Mouse (Mus musculus) kidney, adult 8-10 months (tissue): Measurements from ENCODE around the gene Kcnn1.

ENCODE experiments used
- DNase-seq, 2 experiments: peaks; one replicate each; pipeline ENCODE4 v3.0.0; 2022

Kcnn1 gene

GRCm38 (mm10) chr8:70808239-70808638, 54.8 kb downstream of the Kcnn1 start, which contains the start of gene Il12rb1:
TSS of gene Il12rb1 (plus strand) at chr8:70808449.
- DNase-seq: no peak

DNA sequence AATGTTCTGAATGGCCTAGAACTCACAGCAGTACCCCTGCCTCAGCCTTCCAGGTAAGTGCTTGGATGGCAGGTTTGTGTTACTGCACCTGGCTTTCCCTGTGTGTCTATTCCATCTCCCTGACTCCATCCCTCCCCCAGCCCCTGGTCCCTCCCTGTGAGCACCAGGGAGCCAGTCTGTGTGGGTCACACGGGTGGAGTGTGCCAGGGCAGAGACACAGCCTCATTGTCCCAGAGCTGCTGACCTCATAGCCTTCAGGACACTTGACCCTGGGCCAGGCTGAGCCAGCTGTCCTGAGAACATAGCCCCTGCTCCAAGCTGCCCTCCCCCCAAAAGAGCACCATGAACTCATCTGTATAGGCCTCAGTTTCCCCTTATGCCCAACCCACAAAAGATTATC, 55.8 kb downstream of the Kcnn1 start:
- DNase-seq: no peak

- DNase-seq: no peak
Observed at GRCm38 (mm10) chr8:70806541-70806940, 56.5 kb downstream of the Kcnn1 start.

- peak; percentile 83 to 84 for DNase-seq
Observed at GRCm38 (mm10) chr8:70804481-70805206, 58.4 kb downstream of the Kcnn1 start, which contains the start of gene Mast3. TSS of gene Mast3 (minus strand) at chr8:70805054.

- DNase-seq: no peak
Observed at GRCm38 (mm10) chr8:70803761-70804480, 59.1 kb downstream of the Kcnn1 start.

GRCm38 (mm10) chr8:70802786-70803510, 60.1 kb downstream of the Kcnn1 start:
- no peak for DNase-seq

GRCm38 (mm10) chr8:70801830-70802229, 61.2 kb downstream of the Kcnn1 start:
- no peak for DNase-seq

- no peak for DNase-seq
Observed at GRCm38 (mm10) chr8:70801156-70801555, 61.9 kb downstream of the Kcnn1 start.

DNA sequence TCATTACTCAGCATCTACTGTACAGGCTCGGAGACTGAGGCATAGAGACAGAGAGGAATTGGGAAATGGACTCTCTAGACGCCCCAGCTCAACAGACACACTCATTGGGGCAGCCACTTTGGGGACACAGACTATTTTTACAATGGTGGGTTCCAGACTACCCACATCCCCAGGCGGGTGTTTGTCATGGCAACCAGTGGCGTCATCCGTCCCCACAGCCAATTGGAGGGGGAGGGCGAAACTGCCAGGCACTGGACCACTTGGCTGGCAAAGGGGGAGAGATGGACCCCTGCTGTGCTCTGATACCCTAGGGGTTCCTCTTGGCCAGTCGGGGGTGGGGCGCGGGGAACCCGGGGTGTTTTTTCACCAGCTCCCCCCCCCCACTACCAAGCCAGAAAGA, 62.4 kb downstream of the Kcnn1 start:
- no peak for DNase-seq

DNA sequence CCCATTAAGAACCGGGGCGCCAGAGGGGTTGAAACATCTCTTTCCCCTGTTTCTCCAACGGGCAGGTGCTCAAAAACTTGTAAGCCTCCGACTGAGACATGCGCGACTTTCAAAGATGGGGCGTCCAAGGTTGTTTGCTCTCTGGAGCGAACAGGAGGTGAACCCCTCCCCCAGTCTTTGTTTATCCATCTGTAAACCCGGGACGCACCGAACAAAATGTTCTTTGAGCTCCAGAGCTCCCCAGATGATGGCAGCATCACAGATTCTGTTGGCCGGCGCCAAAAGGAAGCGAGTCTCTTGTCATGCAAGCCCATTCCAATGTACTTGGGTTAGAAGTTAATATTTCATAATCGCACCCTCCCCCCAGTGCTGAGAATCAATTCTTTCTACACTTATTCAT, 64.8 kb downstream of the Kcnn1 start:
- DNase-seq: peak in 1 of 2 experiments; percentile 84

DNA sequence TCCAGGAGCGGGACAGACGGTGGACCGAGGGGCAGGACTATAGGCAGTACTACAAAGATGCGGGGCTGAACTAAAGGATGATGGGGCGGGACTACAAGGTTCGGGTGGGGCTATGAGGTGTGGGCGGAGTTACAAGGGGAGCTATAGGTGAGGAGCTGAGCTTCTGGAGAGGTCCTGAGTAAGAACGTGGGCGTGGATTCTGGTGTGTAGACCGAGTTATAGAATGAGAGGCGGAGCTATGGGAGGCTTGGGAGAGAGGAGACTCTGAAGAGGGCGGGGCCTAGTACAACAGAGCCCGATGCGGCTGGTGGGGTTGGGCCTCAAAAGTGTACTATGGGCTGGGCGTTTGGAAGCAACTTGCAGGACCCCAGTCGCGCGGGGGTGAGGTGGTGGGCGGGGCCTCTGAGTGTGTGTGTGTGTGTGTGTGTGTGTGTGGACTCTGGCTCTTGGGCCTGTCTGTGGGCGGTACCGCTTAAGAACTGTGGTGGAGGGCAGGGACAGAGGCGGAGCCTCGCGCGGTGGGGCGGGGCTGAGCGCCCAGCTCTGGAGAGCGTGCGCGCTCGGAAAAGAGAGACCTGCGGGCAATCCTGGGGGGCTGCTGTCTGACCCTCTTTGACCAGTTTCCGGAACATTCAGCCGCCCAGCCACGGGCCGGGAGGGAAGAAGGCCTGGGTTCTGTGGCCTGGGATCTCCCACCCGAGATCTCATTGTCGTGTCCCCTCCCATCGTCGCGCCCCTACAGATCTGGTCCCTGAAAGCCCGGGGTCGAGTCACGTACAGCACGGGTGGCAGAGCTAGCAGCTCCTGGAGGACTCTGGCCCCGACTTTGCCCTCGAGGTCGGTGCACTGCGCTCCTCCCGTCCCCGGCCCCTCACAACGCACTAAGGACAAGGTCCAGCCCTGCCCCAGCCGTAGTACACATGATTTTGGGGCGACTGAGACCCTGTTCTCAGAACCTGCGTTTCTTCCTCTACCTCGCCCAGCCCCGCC, 65.7 kb downstream of the Kcnn1 start:
- peak; percentile 92 to 94 for DNase-seq

DNA sequence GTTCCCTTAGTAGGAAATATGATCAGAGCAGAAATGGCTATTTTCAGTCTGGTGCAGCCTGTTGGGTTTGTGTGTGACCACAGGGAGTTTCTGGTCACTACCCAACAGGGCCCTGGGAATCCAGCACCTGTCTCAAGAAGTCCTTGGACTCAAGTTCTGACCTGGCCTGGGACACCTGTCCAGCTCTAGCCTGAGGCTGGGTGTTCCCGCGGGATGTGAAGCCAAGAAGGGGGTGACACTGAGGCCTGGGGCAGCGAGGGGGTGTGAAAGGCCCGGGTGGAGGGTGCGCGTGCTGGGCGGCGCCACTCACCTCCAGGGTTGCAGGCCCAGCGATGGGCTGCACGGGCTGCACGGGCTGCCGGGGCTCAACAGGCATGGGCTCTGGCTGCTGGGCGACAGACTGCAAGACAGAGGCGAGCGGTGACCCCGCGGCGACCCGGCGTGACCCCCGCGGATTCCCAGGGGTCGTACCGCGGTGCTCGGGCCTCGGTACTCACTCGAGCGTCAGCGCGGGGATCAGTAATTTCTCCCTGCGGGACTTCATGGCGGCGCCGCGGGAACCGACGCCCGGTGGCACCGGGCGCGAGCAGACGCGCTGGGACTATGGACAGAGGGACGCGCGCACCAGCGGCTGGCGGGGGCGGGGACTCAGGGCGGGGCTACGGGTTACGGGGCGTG, 66.5 kb downstream of the Kcnn1 start:
- no peak for DNase-seq

- DNase-seq: no peak
Observed at GRCm38 (mm10) chr8:70795370-70795769, 67.7 kb downstream of the Kcnn1 start.

DNA sequence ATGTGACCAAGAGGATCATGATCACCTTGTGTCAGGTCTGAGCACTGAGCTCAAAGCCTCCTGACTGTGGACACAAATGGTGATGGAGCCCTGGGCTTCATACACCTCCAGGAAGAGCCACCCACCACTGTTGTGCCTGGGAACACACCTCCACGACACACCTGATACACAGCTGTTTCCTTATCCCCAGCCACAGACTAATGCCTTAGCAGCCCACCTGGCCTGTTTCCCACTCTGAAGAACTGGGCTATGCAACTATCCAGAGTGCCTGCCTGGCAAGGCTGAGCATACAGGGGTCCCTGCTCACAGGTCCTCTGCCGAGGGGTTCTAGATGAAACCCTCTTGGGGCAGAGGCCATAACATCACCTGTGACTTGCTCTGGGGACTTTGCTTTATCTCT, 68.8 kb downstream of the Kcnn1 start:
- DNase-seq: no peak

- DNase-seq: peak; percentile 91 to 94
Observed at GRCm38 (mm10) chr8:70792700-70793099, 70.4 kb downstream of the Kcnn1 start.
